Mouse (Mus musculus) macrophage (primary cell): ENCODE data around the gene Olfr775. TPM values are rescaled to one million over a fixed set of nuclear protein-coding genes. Genes with fewer than 3 reads are reported as not detected.

ENCODE experiments used
- H3K27ac ChIP-seq: fragments of 350-480 bp; formaldehyde crosslinking; 2 replicates; pipeline ENCODE4 v1.9.0; 2021
- H3K36me3 ChIP-seq: fragments of 350-480 bp; formaldehyde crosslinking; 2 replicates; pipeline ENCODE4 v1.9.0; 2021; ENCODE audit errors: inconsistent target
- H3K4me3 ChIP-seq: fragments of 350-480 bp; formaldehyde crosslinking; 2 replicates; pipeline ENCODE4 v1.9.0; 2021; ENCODE audit errors: inconsistent target
- H3K79me2 ChIP-seq: fragments of 350-480 bp; formaldehyde crosslinking; 2 replicates; pipeline ENCODE4 v1.9.0; 2021; ENCODE audit errors: inconsistent target
- WGBS: methylation state at CpG from one replicate; pipeline ENCODE4 v1.1.7; 2026; ENCODE audit warnings: inconsistent platforms; ENCODE audit not compliant: missing documents; 5-methylcytosine and 5-hydroxymethylcytosine counted together
- polyA plus RNA-seq: library from polyadenylated mRNA; stranded (reverse); fragments of 250-400 nt; gene quantifications from 3 replicates; pipeline ENCODE4 v1.2.4, GENCODE M21; 2018; ENCODE audit warnings: inconsistent platforms
- total RNA-seq, 78 experiments: library from RNA; depleted of rRNA; stranded (reverse); fragments of 250-400 nt; gene quantifications; 1 replicate in 9 of 78; 2 replicates in 24 of 78; 3 replicates in 43 of 78; 4 replicates in 2 of 78; pipeline ENCODE4 v1.2.4; 2018; ENCODE audit warnings: inconsistent platforms in 56 of 78

Gene Olfr775
- not detected for total RNA-seq (2018; cell fraction: chromatin; rRNA removed)
- not detected for total RNA-seq (2018; cell fraction: cytosol; rRNA removed)
- total RNA-seq (2018; cell fraction: nucleus; rRNA removed), result not detected
- not detected in 3 replicates for polyA plus RNA-seq

GRCm38 (mm10) chr10:129248112-129248511, at the start of gene Olfr775:
Gene Olfr775 (plus strand): TSS chr10:129248412.
- Histone ChIP-seq H3K4me3 (no peak within 1 kb of the TSS), H3K36me3 (no peaks in the 10 kb centered on the region), H3K79me2 (no peaks in the 10 kb centered on the region), H3K27ac (no peak within 1 kb of the TSS)
- 81% methylated on average over 3 of the region's 3 CpGs for WGBS

- 75% methylated on average over 1 of the region's 1 CpGs for WGBS
- H3K4me3 ChIP-seq, result no peak overlapping the region
- no peaks in the 10 kb centered on the region for H3K79me2 ChIP-seq
- no peaks in the 10 kb centered on the region for H3K36me3 ChIP-seq
- H3K27ac ChIP-seq, result no peak overlapping the region
Measured at GRCm38 (mm10) chr10:129230737-129231136, 17.5 kb upstream of the Olfr775 start.

- Histone ChIP-seq H3K79me2 (no peaks in the 10 kb centered on the region), H3K27ac (no peak within 1 kb of the TSS), H3K36me3 (no peaks in the 10 kb centered on the region), H3K4me3 (no peak within 1 kb of the TSS)
- 82% methylated on average over 2 of the region's 2 CpGs for WGBS
Measured at GRCm38 (mm10) chr10:129235904-129236303, 12.3 kb upstream of the Olfr775 start, which contains the start of gene Olfr774. Gene Olfr774 (plus strand): TSS chr10:129236204.

GRCm38 (mm10) chr10:129258827-129259226, 10.6 kb downstream of the Olfr775 start, which contains the start of gene Olfr776:
Gene Olfr776 (plus strand): TSS chr10:129259127.
- H3K27ac ChIP-seq, result no peak within 1 kb of the TSS
- H3K4me3 ChIP-seq, result no peak within 1 kb of the TSS
- H3K36me3 ChIP-seq, result no peaks in the 10 kb centered on the region
- H3K79me2 ChIP-seq, result no peaks in the 10 kb centered on the region

GRCm38 (mm10) chr10:129271081-129271535, 22.9 kb downstream of the Olfr775 start, which contains the start of gene Olfr777:
Gene Olfr777 (minus strand): TSS chr10:129271485.
- WGBS, result 92% methylated on average over 2 of the region's 2 CpGs
- Histone ChIP-seq H3K79me2 (no peaks in the 10 kb centered on the region), H3K27ac (no peak within 1 kb of the TSS)

More at GRCm38 (mm10) chr10:129271081-129271535, 22.9 kb downstream of the Olfr775 start, which contains the start of gene Olfr777:
- no peak within 1 kb of the TSS for H3K4me3 ChIP-seq
- H3K36me3 ChIP-seq, result no peaks in the 10 kb centered on the region

Other genes with a start within 250 kb of the Olfr775 start
- not detected in 3 replicates for gene Olfr763, start 237.6 kb upstream of the Olfr775 start, polyA plus RNA-seq
- not detected in 3 replicates for gene Olfr764-ps1, start 208.5 kb upstream of the Olfr775 start, polyA plus RNA-seq
- gene Olfr765, start 198.4 kb upstream of the Olfr775 start, polyA plus RNA-seq, result not detected in 3 replicates
- gene Olfr766-ps1, start 179.4 kb upstream of the Olfr775 start, polyA plus RNA-seq, result not detected in 3 replicates
- gene Olfr767, start 165.5 kb upstream of the Olfr775 start, polyA plus RNA-seq, result not detected in 3 replicates
- gene Olfr768, start 149.0 kb upstream of the Olfr775 start, polyA plus RNA-seq, result not detected in 3 replicates
- gene Olfr769, start 130.6 kb upstream of the Olfr775 start, polyA plus RNA-seq, result not detected in 3 replicates
- gene Olfr770, start 109.4 kb upstream of the Olfr775 start, polyA plus RNA-seq, result not detected in 3 replicates
- gene Olfr771, start 83.7 kb upstream of the Olfr775 start, polyA plus RNA-seq, result not detected in 3 replicates
- gene Olfr772, start 70.5 kb upstream of the Olfr775 start, polyA plus RNA-seq, result not detected in 3 replicates
- not detected in 3 replicates for gene Olfr773, start 61.0 kb upstream of the Olfr775 start, polyA plus RNA-seq
- not detected in 3 replicates for gene Olfr774, start 12.2 kb upstream of the Olfr775 start, polyA plus RNA-seq
- not detected in 3 replicates for gene Olfr776, start 10.7 kb downstream of the Olfr775 start, polyA plus RNA-seq
- gene Olfr777, start 23.1 kb downstream of the Olfr775 start, polyA plus RNA-seq, result not detected in 3 replicates
- not detected in 3 replicates for gene Olfr780, start 69.7 kb downstream of the Olfr775 start, polyA plus RNA-seq
- not detected in 3 replicates for gene Olfr781, start 80.4 kb downstream of the Olfr775 start, polyA plus RNA-seq
- gene Olfr782, start 100.4 kb downstream of the Olfr775 start, polyA plus RNA-seq, result not detected in 3 replicates
- gene Olfr784, start 135.7 kb downstream of the Olfr775 start, polyA plus RNA-seq, result not detected in 3 replicates
- not detected in 3 replicates for gene Olfr785, start 157.0 kb downstream of the Olfr775 start, polyA plus RNA-seq
- gene Olfr786, start 178.9 kb downstream of the Olfr775 start, polyA plus RNA-seq, result not detected in 3 replicates
- not detected in 3 replicates for gene Olfr787, start 213.4 kb downstream of the Olfr775 start, polyA plus RNA-seq
- gene Olfr788, start 222.6 kb downstream of the Olfr775 start, polyA plus RNA-seq, result not detected in 3 replicates
- gene Olfr789, start 236.3 kb downstream of the Olfr775 start, polyA plus RNA-seq, result not detected in 3 replicates